Mouse (Mus musculus) bone marrow macrophage, adult 2 months (primary cell): ENCODE data around the gene Rapgef6. TPM values are rescaled to one million over a fixed set of nuclear protein-coding genes. Genes with fewer than 3 reads are reported as not detected.

ENCODE experiments used
- H3K27ac ChIP-seq: 2 replicates; pipeline ENCODE4 v1.5.1; 2012; ENCODE audit warnings: low read depth, low read length; ENCODE audit not compliant: insufficient read depth
- H3K4me1 ChIP-seq: 2 replicates; pipeline ENCODE4 v1.6.1; 2012; ENCODE audit warnings: low read length; ENCODE audit not compliant: control insufficient read depth, insufficient read depth
- H3K4me3 ChIP-seq: 2 replicates; pipeline ENCODE4 v1.5.1; 2012; ENCODE audit warnings: mild to moderate bottlenecking, low read length, moderate library complexity; ENCODE audit not compliant: insufficient read depth
- CTCF ChIP-seq: IDR thresholded peaks from 2 replicates; pipeline ENCODE4 v1.5.1; 2012; ENCODE audit warnings: low read depth, mild to moderate bottlenecking, low read length, moderate library complexity
- POLR2A ChIP-seq: IDR thresholded peaks from 2 replicates; pipeline ENCODE4 v1.6.1; 2012; ENCODE audit warnings: mild to moderate bottlenecking, low read depth, low read length, borderline replicate concordance
- polyA plus RNA-seq: library from polyadenylated mRNA; stranded (reverse); fragments of >200 nt; gene quantifications from 2 replicates; pipeline ENCODE4 v1.2.4, GENCODE M21; 2012; ENCODE audit not compliant: missing spikeins, insufficient read depth, insufficient read length

The Rapgef6 gene
- polyA plus RNA-seq, 1 experiment: 25.4 TPM

DNA sequence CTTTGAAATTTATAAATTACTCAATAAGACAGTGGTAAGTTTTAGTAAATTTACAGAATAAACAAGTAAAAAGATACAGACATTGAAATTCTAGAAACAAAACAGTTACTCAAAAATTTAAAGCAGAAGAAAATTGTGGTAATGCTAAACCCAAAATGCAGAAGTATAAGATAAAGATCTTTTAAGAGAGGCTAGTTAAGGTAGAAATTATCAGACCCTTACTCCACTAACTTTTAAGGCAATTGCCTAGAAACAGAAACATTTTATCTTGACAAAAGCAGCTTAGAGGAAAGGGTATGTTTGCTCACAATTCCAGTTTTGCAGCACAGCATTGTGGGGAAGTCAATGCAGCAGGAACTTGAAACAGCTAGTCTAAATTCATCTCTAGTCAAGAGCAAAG is 91.0 kb downstream of the Rapgef6 start:
- Histone ChIP-seq H3K27ac (no peak overlapping the region), H3K4me3 (no peak overlapping the region), H3K4me1 (peaks cover 12% of the 10 kb centered on the region)
- TF ChIP-seq CTCF: no peak
- no peak for TF ChIP-seq POLR2A

DNA sequence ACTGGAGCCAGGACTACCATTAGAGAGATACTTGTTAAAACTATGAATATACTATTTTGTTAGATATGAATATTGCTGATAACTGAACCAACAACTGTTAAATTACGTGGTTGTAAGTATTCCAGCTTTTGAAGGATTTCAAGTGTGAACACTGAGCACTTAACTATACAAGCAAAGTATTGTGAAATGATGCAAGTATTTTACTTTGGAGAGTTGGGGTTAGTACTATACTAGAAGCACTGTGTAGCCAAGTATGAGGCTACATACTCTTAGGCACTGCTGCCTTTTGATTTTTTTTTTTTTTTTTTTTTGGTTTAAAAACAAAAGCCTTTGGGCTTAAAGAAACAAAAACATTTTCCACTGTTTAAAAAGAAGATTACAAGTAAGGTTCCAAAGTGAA is 91.9 kb downstream of the Rapgef6 start:
- no peak overlapping the region for H3K4me3 ChIP-seq
- H3K4me1 ChIP-seq: peaks cover 11% of the 10 kb centered on the region
- TF ChIP-seq CTCF: no peak
- no peak for TF ChIP-seq POLR2A
- no peak overlapping the region for H3K27ac ChIP-seq

- peak overlapping the region; percentile 54 for H3K4me3 ChIP-seq
- TF ChIP-seq POLR2A: no peak
- no peak for TF ChIP-seq CTCF
- peak overlapping the region; percentile 99 for H3K27ac ChIP-seq
- peaks cover 16% of the 10 kb centered on the region for H3K4me1 ChIP-seq
Measured at GRCm38 (mm10) chr11:54618841-54619240, 96.2 kb downstream of the Rapgef6 start.

DNA sequence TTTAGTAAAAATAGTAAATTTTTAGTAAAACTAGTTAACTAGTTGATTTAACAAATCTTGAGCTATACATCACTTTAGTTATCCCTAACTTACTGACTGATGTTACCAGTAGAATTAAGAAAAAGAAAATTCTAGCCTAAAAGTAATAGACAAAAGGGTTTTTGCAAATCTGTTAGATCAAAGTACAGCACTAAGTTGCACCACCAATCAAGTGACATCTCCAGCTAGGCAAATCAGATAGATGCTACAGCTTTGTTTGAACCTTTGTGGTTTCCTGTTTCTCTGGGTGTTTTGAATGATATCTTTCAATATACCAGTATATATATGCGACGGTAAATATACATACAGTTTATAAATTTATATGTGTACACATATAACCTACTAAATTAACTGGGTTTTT is 99.1 kb downstream of the Rapgef6 start:
- H3K27ac ChIP-seq: no peak overlapping the region
- TF ChIP-seq CTCF: no peak
- no peak for TF ChIP-seq POLR2A
- H3K4me3 ChIP-seq: no peak overlapping the region
- peaks cover 21% of the 10 kb centered on the region for H3K4me1 ChIP-seq

DNA sequence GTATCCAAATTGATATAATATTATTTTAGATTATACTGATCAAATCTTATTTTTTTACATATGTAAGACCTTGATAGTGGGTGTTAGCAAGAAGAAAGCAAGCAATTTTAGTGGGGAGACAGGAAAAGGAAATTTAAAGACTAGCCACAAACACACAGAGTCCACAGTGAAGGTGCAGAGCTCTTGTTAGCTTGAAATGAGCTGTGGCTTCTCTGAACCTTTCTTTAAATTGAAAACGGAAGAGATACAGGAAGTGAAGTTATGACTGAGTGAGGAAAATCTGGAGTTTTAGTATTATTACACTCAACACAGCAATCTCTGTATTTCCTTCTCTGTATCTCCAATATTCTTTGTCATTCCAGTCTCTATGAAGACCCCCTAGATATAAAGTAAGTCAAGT is 104.3 kb downstream of the Rapgef6 start:
- TF ChIP-seq POLR2A (no peak), CTCF (no peak)
- H3K27ac ChIP-seq: peak overlapping the region; percentile 100

DNA sequence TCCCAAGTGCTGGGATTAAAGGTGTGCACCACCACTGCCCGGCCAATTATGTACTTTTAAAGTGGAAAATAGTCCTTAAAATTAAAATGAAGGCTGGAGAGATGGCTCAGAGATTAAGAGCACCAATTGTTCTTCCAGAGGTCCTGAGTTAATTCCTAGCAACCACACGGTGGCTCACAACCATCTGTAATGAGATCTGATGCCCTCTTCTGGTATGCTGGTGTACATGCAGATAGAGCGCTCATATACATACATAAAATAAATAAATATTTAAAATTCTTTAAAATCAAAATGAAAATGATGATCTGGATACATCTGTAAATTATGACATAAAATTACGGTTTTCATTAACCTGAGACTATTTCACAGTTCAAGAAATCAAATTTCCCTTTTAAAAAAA is 123.8 kb downstream of the Rapgef6 start:
- Histone ChIP-seq H3K4me1 (peaks cover 28% of the 10 kb centered on the region), H3K4me3 (no peak overlapping the region), H3K27ac (no peak overlapping the region)
- TF ChIP-seq POLR2A (no peak), CTCF (no peak)

More for the DNA sequence above, 104.3 kb downstream of the Rapgef6 start:
- Histone ChIP-seq H3K4me3 (peak overlapping the region; percentile 34), H3K4me1 (peaks cover 17% of the 10 kb centered on the region)

DNA sequence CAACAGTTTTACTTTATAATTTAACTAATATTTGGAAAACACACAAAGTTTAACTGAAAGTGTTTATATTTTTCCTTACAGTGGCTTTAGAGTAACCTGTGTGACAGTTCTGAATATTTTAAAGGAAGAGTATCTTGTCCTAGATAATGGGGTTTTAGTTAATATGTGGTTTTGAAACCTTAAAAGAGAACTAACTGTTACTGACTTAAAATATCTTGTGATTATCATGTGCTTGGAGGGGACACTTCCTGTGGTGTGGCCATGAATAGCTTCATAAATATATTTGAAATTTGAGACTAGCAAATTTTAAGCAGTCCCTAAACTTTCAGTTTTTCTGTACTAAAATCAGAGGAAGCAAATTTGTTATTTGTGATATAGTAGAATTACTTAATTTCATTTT is 125.9 kb downstream of the Rapgef6 start:
- H3K27ac ChIP-seq: peak overlapping the region; percentile 98
- no peak for TF ChIP-seq CTCF
- no peak for TF ChIP-seq POLR2A
- H3K4me3 ChIP-seq: no peak overlapping the region
- H3K4me1 ChIP-seq: peaks cover 28% of the 10 kb centered on the region

- H3K4me1 ChIP-seq: peaks cover 12% of the 10 kb centered on the region
Measured at GRCm38 (mm10) chr11:54655420-54655819, 132.8 kb downstream of the Rapgef6 start.

DNA sequence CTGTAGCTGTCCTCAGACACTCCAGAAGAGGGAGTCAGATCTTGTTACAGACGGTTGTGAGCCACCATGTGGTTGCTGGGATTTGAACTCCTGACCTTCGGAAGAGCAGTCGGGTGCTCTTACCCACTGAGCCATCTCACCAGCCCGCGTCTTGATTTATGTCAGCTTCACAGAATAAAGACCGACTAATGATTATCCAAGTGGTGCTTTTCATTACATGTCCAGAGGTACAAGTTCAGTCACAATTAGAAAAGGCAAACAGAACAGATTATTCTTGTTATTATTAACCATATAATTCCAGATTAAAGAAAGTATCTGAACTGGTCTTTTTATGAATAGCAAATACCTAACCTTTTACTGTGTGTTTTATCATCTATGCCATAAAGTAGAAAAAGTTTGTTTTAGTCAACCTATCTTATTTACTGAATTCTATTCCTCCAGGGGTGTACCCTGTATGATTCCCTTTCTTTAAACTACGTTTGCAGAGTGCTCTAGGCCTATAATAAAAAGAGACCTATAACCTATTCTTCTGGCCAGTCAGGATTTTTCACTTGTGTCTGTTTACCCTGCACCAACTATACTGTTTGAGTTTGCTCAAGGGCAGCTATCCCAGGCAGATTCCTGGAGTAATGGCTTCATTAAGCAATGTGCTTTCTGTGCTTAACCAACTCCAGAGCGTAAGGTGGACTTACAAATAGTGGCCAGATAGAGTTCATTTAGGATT is 151.1 kb downstream of the Rapgef6 start:
- H3K27ac ChIP-seq: no peak overlapping the region
- TF ChIP-seq CTCF: no peak

More at GRCm38 (mm10) chr11:54655420-54655819, 132.8 kb downstream of the Rapgef6 start:
- Histone ChIP-seq H3K4me3 (no peak overlapping the region), H3K27ac (no peak overlapping the region)
- no peak for TF ChIP-seq POLR2A
- TF ChIP-seq CTCF: no peak

DNA sequence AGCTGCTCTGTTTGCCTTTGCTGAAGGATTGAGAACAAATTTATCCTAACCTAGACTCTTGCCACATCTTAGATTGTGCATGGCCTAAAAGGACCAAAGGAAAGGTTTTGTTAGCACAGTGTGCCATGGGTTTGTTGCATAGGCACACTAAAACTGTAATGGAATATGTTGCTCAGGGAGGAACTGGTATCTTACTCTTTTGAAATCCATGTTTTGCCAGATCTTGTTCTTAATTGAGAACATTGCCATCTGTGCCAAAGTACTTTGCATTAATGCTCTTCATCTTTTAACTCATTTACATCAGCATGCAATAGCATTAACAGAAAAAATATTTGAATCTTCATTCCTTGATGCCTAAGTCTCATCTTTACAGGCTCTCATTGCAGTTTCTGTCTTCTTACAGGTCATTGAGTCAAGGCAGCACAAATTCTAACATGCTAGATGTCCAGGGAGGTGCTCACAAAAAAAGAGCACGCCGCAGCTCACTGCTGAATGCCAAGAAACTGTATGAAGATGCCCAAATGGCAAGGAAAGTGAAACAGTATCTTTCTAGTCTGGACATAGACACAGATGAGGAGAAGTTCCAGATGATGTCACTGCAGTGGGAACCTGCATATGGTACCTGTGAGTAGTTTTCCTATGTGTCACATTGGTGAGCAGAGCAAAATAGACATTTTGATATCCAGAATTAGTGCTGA is 153.3 kb downstream of the Rapgef6 start:
- H3K4me3 ChIP-seq: no peak overlapping the region
- no peak overlapping the region for H3K27ac ChIP-seq
- TF ChIP-seq POLR2A (no peak), CTCF (no peak)
- no peaks in the 10 kb centered on the region for H3K4me1 ChIP-seq

More for the DNA sequence above, 151.1 kb downstream of the Rapgef6 start:
- H3K4me3 ChIP-seq: no peak overlapping the region
- H3K4me1 ChIP-seq: no peaks in the 10 kb centered on the region
